Comparison of ENCODE assay signal across 9 mouse cellular contexts in the genomic region with DNA sequence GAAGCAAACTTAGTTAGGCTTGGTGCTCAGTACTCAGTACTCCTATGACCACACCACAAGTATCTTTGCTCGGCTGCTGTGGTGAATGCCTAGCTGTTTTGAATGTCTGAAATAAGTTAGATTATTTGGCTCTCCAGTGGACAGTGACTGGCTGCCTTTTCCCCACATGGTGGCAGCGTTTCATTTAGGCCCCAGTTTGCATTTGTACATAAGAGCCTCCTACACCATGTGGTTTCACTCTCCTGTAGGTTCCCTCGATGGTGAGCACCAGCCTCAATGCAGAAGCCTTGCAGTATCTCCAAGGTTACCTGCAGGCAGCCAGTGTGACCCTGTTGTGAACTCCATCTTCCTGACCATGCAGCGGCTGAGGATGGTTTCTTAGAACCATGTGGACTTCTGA. TPM values are rescaled to one million over a fixed set of nuclear protein-coding genes. Genes with fewer than 3 reads are reported as not detected.
DNase-seq lines count a peak whose midpoint lies in the region; ATAC-seq and TF ChIP-seq lines count a peak whose summit lies in the region.
"Had no signal": no experiment of that assay in that cellular context is flagged by ENCODE, and none has a peak within 500 bp of the region (broad histone marks: within the 10 kb centered on the region; RNA-seq: fewer than 3 reads in every experiment).

No protein-coding gene starts in this region.

- H3K9ac ChIP-seq in kidney, embryonic 16.5 days (replicated peaks; ENCODE audit: low read length), result no peak overlapping the region
- H3K9ac ChIP-seq in MEL (ENCODE audit: control insufficient read depth, low read depth, low read length, poor library complexity, severe bottlenecking), result no peak overlapping the region
- H3K9ac ChIP-seq in embryonic facial prominence, embryonic 11.5 days (replicated peaks; ENCODE audit: low read length), result no peak overlapping the region
- H3K9ac ChIP-seq: midbrain, embryonic 12.5 days had no signal

- H3K4me2 ChIP-seq in kidney, embryonic 16.5 days (replicated peaks; ENCODE audit: low read depth, low read length), result no peak overlapping the region
- no peak overlapping the region for H3K4me2 ChIP-seq in embryonic facial prominence, embryonic 11.5 days (ENCODE audit: low read depth, low read length)
- H3K4me2 ChIP-seq: midbrain, embryonic 12.5 days had no signal

- no peak for TF ChIP-seq POLR2A in MEL (IDR thresholded peaks at IDR 0.05; ENCODE audit: control insufficient read depth in 1 of 2, insufficient read depth in 1 of 2, low read depth in 1 of 2, low read length in 2 of 2, poor library complexity in 1 of 2)

- TF ChIP-seq RAD21 in MEL (IDR thresholded peaks at IDR 0.05; ENCODE audit: low read depth, low read length), result peak; percentile 49

- peak; percentile 42; the same call in 1 of the 2 replicates for ATAC-seq in kidney, embryonic 16.5 days (ENCODE audit: low FRiP score, low TSS enrichment)
- 0 out of 2 replicates have a peak, but pooled peaks have one; percentile 23 for ATAC-seq in embryonic facial prominence, embryonic 11.5 days (replicated peaks; ENCODE audit: insufficient number of reproducible peaks, low FRiP score, low TSS enrichment, low read depth)

- TF ChIP-seq EP300 in MEL (IDR thresholded peaks at IDR 0.05; ENCODE audit: low read depth in 1 of 2, low read length in 2 of 2), result no peak

- peak; percentile 54 to 70 (median 57); a peak in 5 of 6 replicates for TF ChIP-seq CTCF in MEL (IDR thresholded peaks at IDR 0.05 in 2 of 3, conservative IDR thresholded peaks at IDR 0.05 in 1 of 3; ENCODE audit: control insufficient read depth in 1 of 3, insufficient read depth in 1 of 3, low read depth in 2 of 3, low read length in 3 of 3, poor library complexity in 1 of 3, severe bottlenecking in 1 of 3)

- H3K9me3 ChIP-seq in kidney, embryonic 16.5 days (ENCODE audit: low read length), result no peaks in the 10 kb centered on the region
- H3K9me3 ChIP-seq in MEL (replicated peaks; ENCODE audit: insufficient read depth, low read length), result no peaks in the 10 kb centered on the region
- no peaks in the 10 kb centered on the region for H3K9me3 ChIP-seq in embryonic facial prominence, embryonic 11.5 days (replicated peaks; ENCODE audit: control insufficient read depth, low read length)
- H3K9me3 ChIP-seq: midbrain, embryonic 12.5 days had no signal

- H3K4me1 ChIP-seq in kidney, embryonic 16.5 days (ENCODE audit: insufficient read depth, low read length), result no peaks in the 10 kb centered on the region
- no peaks in the 10 kb centered on the region for H3K4me1 ChIP-seq in MEL (ENCODE audit: control insufficient read depth in 1 of 2, insufficient read depth in 2 of 2, low read length in 2 of 2)
- no peaks in the 10 kb centered on the region for H3K4me1 ChIP-seq in embryonic facial prominence, embryonic 11.5 days (ENCODE audit: control insufficient read depth, insufficient read depth, low read length)
- H3K4me1 ChIP-seq: midbrain, embryonic 12.5 days had no signal

- DNase-seq in kidney, adult 11 months, result no peak
- peak; percentile 72 for DNase-seq in MEL (ENCODE audit: low read depth, low spot score)
- DNase-seq in embryonic facial prominence, embryonic 11.5 days (ENCODE audit: low spot score), result peak; percentile 56
- DNase-seq in lung, postnatal 14 days, result peak; percentile 21
- no peak for DNase-seq in spleen, adult 12 weeks (ENCODE audit: low spot score)
- no peak for DNase-seq in frontal cortex, postnatal 36 days (ENCODE audit: low spot score in 2 of 2)
- no peak for DNase-seq in right cerebral cortex, postnatal 25 days

- no peaks in the 10 kb centered on the region for H3K27me3 ChIP-seq in kidney, embryonic 16.5 days (ENCODE audit: insufficient read depth, low read length)
- no peaks in the 10 kb centered on the region for H3K27me3 ChIP-seq in MEL (ENCODE audit: control insufficient read depth in 1 of 2, insufficient read depth in 2 of 2, low read length in 2 of 2)
- no peaks in the 10 kb centered on the region for H3K27me3 ChIP-seq in embryonic facial prominence, embryonic 11.5 days (ENCODE audit: control insufficient read depth, insufficient read depth, low read length)
- H3K27me3 ChIP-seq: midbrain, embryonic 12.5 days had no signal

- H3K27ac ChIP-seq in kidney, embryonic 16.5 days (ENCODE audit: low read length), result no peak overlapping the region
- H3K27ac ChIP-seq in MEL (ENCODE audit: control insufficient read depth, low read depth, low read length), result no peak overlapping the region
- no peak overlapping the region for H3K27ac ChIP-seq in embryonic facial prominence, embryonic 11.5 days (replicated peaks; ENCODE audit: low read depth, low read length)
- H3K27ac ChIP-seq: midbrain, embryonic 12.5 days had no signal

- 52% methylated on average over 4 of the region's 4 CpGs for WGBS in kidney, embryonic 16.5 days
- WGBS in embryonic facial prominence, embryonic 11.5 days, result 61% methylated on average over 4 of the region's 4 CpGs

- H3K4me3 ChIP-seq in kidney, embryonic 16.5 days (ENCODE audit: low read length), result no peak overlapping the region
- H3K4me3 ChIP-seq in MEL (ENCODE audit: control insufficient read depth in 1 of 2, insufficient read depth in 1 of 2, low read depth in 2 of 2, low read length in 2 of 2), result no peak overlapping the region
- H3K4me3 ChIP-seq in embryonic facial prominence, embryonic 11.5 days (ENCODE audit: low read depth, low read length), result no peak overlapping the region
- H3K4me3 ChIP-seq: midbrain, embryonic 12.5 days had no signal

- H3K79me2 ChIP-seq in MEL (ENCODE audit: control insufficient read depth, insufficient read depth, low read length, poor library complexity), result no peaks in the 10 kb centered on the region

- H3K36me3 ChIP-seq in kidney, embryonic 16.5 days (ENCODE audit: insufficient read depth, low read length), result peaks cover 81% of the 10 kb centered on the region
- peaks cover 0 to 38% of the 10 kb centered on the region in 2 experiments; a peak in 2 of 4 replicates for H3K36me3 ChIP-seq in MEL (ENCODE audit: control insufficient read depth in 1 of 2, insufficient read depth in 2 of 2, low read length in 2 of 2)
- peaks cover 11% of the 10 kb centered on the region for H3K36me3 ChIP-seq in embryonic facial prominence, embryonic 11.5 days (replicated peaks; ENCODE audit: control insufficient read depth, insufficient read depth, low read depth, low read length)

TF ChIP-seq in MEL, 35 proteins besides CTCF, POLR2A, EP300 and RAD21:
- TF ChIP-seq MAX (IDR thresholded peaks at IDR 0.05; ENCODE audit: low read length), result peak; percentile 36; the same call in 1 of the 2 replicates
- TF ChIP-seq UBTF (IDR thresholded peaks at IDR 0.05; ENCODE audit: borderline replicate concordance, insufficient read depth, low read depth, low read length), result no peak
- no peak for TF ChIP-seq E2F4 (IDR thresholded peaks at IDR 0.05; ENCODE audit: borderline replicate concordance, low read depth, low read length)
- 0 out of 2 replicates have a peak, but pooled peaks have one; percentile 21 for TF ChIP-seq TBP (IDR thresholded peaks at IDR 0.05; ENCODE audit: low read depth, low read length)
- TF ChIP-seq JUND (IDR thresholded peaks at IDR 0.05; ENCODE audit: low read depth, low read length), result no peak
- peak; percentile 66 for TF ChIP-seq SMC3 (IDR thresholded peaks at IDR 0.05; ENCODE audit: low read depth, low read length)
- TF ChIP-seq CHD1 (IDR thresholded peaks at IDR 0.05; ENCODE audit: low read depth, low read length), result no peak
- no peak for TF ChIP-seq TAL1 (IDR thresholded peaks at IDR 0.05; ENCODE audit: low read length)

RNA-seq across cellular contexts. Expression of a gene that starts 39.6 kb away (rescaled TPM):
- 135 and 140 TPM in 2 replicates for polyA plus RNA-seq in kidney, embryonic 16.5 days (2015; fragmentation: Nextera tagmentation; extraction: Ambion mirVana)
- total RNA-seq in MEL (2012; rRNA removed), result 93.3 and 99.9 TPM in 2 replicates
- 100 to 1,000 TPM in 1 of 2 experiments, 10 to 100 TPM in 1; 87.0 to 133 TPM for polyA plus RNA-seq in MEL (2012; ENCODE audit: insufficient read depth in 1 of 2, insufficient read length in 2 of 2, low read depth in 1 of 2, low replicate concordance in 2 of 2, missing spikeins in 1 of 2)
- 250 and 276 TPM in 2 replicates for polyA plus RNA-seq in embryonic facial prominence, embryonic 11.5 days (2014; fragmentation: Nextera tagmentation; extraction: Ambion mirVana)

RNA-seq across cellular contexts. Expression of a gene that starts 50.6 kb away (rescaled TPM):
- polyA plus RNA-seq in kidney, embryonic 16.5 days (2015; fragmentation: Nextera tagmentation; extraction: Ambion mirVana), result 92.0 and 98.8 TPM in 2 replicates
- total RNA-seq in MEL (2012; rRNA removed), result 14.3 and 15.1 TPM in 2 replicates
- 10 to 100 TPM in 1 of 2 experiments, not detected in 1; 48.1 TPM for polyA plus RNA-seq in MEL (2012; ENCODE audit: insufficient read depth in 1 of 2, insufficient read length in 2 of 2, low read depth in 1 of 2, low replicate concordance in 2 of 2, missing spikeins in 1 of 2)
- 91.5 and 96.3 TPM in 2 replicates for polyA plus RNA-seq in embryonic facial prominence, embryonic 11.5 days (2014; fragmentation: Nextera tagmentation; extraction: Ambion mirVana)

Comparison
In these comparisons a context has a peak if more than half of its experiments do, and no peak if none do; other contexts are left out.
1. DNase-seq: peak in MEL (single experiment), embryonic facial prominence, embryonic 11.5 days (single experiment) and lung, postnatal 14 days (single experiment); none in kidney, adult 11 months (single experiment), spleen, adult 12 weeks (single experiment), frontal cortex, postnatal 36 days (0 of 2) and right cerebral cortex, postnatal 25 days (single experiment).